Mouse (Mus musculus): ENCODE measurements around the gene Abca2.
"Not testable (repeated sequence)": the region's sequence is repeated elsewhere in the genome, so short reads cannot be mapped to it uniquely, and the experiment has no call there.

The Abca2 gene

DNA sequence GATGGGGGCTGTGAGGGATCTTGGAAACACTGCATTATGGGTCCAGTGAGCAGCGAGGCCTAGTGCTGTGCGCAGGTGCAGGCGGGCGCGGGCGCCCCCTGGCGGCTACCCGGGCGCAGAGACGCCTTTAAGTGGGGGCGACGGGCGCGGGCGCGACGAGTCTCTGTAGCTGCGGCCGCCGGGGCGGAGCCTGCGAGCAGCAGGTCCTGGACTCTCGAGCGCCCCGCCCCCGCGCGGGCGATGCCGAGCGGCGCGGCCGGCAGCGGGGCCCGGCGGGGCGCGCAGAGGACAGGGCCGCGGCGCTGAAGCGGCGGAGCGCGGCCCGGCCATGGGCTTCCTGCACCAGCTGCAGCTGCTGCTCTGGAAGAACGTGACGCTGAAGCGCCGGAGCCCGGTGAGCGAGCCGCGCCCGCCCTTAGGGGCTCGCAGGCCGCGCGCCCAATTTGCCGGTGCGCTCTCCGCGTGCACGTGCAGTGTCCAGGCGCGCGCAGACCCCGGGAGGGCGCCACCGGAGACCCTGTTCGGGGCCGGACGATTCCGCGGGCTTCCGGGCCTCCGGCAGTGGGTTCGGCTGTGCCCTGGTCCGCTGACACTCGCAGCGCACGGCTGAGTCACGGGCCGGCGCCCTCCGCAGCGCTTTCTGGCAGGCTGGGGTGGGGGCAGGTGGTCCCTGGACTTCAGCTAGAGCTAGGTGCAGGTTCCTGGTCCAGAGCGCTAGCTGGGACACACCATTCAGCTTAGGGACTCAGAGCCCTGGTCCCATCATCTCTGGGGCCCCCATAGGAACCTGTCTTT, at the start of gene Abca2:
Gene Abca2, plus strand, starts transcription at position 262 of the 795 bp plus-strand sequence.
- DNase-seq (ENCODE audit: low spot score) = peak; percentile 97

DNA sequence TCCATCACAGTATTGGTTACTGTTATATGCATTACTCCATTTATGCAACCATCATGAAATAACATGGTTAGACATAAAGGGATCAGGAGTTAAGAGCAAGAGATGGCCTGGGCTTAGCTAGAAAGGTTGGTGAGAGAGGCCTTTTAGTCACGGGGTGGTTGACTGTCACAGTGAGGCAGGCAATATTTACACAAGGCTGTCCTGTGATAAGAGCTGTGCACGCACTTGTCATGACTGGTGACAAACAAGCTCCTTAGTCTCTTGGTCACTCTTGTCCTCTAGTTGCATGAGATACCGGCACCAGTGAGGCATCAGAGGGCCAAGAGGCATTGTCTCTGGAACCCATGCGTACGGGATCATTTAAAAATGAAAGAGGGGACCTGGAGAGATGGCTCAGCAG, 44.0 kb upstream of the Abca2 start:
- DNase-seq (ENCODE audit: low spot score) = no peak

DNA sequence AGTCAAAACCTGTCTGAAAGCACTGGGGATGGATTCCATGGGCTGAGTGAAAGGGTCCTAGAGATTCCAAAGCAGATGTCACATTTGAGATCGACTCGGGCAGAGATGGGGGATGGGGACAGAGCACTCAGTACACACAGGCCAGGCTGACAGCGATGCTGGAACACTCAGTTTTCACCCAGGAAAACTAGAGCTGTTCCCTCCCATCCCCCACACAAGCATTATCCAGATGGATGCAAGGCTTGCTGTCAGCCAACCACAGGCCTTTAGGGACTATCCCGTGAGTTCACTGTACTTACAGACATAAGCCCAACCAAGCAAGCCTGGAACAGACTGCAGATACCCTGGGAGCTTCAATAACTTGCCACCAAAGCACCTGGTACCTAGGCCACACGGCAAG, 37.2 kb upstream of the Abca2 start:
- no peak for DNase-seq (ENCODE audit: low spot score)

DNA sequence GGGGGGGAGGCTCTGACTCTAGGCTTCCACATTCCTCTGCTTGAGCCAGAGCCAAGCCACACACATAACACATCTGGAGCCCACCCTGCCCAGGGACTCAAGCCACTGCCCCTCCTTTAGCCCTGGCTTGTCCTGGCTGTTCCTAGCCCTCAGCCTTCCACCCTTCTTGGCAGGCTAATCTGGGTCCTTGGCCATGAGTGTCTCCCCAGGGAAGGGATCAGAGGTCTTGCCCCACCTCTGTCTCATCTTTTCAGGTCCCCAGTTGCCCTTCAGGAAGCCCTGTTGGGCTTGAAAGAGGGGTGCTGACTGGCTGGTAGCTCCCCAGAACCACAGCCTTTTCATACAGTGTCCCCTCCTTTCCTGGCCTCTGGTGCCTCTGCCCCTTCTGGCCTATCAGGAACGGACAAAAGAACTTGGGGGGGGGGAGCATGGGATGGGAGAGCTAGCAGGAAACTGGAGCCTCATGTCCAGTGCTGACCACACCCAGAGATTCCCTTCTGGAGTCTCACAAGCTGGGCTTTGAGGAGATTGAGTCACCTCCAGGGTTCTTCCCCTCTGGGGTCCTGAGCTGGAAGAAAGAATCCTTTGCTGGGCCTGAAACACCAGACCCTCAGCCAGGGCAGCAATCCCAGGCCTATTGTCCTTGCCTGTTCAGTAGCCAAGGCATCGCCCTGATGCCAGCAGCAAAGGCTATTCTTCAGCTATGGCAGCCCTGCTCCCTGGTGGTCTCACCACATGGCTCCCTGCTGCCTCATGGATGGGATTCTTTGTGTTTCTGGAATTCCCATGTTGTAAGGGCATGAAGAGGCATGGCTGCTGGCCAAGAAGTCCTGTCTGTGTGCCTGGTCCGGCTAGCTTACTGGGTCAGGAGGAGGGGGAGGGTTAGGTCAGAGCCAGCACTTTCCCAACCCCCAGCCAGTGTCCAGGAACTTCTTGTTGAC, 34.0 kb upstream of the Abca2 start:
- DNase-seq (ENCODE audit: low spot score) = no peak

- peak; percentile 57 for DNase-seq (ENCODE audit: low spot score)
Measured at GRCm38 (mm10) chr2:25395721-25396596, 32.5 kb upstream of the Abca2 start, which contains the start of gene Entpd2. Gene Entpd2 (plus strand): TSS chr2:25395874.

DNA sequence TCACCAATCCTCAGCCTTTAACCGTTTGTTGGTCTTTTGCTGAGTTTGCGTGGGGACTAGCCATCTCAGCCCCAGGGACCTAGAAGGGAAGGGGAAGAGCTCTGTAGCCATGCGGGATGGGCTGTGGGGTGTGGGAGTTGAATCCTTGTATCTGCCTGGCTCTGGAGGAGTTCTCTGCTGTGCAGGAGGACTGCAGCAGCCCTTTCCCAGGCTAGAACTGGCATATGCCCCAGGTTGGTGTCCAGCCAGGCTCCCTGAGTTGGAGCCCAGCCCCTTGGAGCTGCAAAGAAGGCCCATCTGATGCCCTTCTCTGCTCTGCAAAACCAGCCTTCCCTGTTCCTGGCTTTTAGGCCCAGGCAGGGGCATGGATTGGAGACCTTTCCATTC, 31.9 kb upstream of the Abca2 start:
- no peak for DNase-seq (ENCODE audit: low spot score)

DNA sequence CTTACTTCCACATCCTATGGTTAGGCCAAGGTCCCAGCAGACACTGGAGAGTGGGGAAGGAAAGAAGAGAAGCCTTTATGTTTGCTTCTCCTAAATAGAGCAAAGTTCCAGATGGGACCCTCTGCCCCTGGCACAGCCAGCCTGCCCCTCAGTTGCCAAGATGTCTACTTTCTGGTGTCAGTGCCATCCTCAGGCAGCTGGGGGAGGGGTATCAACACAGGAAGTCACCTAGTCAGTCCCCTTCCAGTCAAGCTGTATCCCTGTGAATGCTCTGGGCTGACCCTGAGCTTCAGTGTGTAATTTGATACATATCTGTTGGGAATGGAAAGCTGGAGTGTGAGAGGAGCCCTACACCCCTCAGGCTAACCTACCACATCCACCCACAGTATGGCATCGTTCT, 31.5 kb upstream of the Abca2 start:
- no peak for DNase-seq (ENCODE audit: low spot score)

DNA sequence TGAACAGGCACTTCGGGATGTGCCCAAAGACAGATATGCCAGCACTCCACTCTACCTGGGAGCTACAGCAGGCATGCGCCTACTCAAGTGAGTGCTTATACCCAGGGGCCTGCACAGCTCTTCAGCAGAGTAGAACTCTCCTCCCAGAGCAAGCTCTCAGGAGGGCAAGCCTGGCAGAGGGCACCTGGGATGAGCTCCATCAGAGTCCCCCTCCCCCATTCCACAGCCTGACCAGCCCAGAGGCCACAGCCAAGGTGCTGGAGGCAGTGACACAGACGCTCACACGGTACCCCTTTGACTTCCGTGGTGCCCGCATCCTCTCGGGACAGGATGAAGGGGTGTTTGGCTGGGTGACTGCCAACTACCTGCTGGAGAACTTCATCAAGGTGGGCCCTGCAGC, 30.4 kb upstream of the Abca2 start:
- no peak for DNase-seq (ENCODE audit: low spot score)

GRCm38 (mm10) chr2:25399051-25399450, 29.5 kb upstream of the Abca2 start, which contains the start of gene Npdc1:
Gene Npdc1 (plus strand): TSS chr2:25399351.
- DNase-seq (ENCODE audit: low spot score) = no peak

- no peak for DNase-seq (ENCODE audit: low spot score)
Measured at GRCm38 (mm10) chr2:25400291-25400690, 28.2 kb upstream of the Abca2 start.

GRCm38 (mm10) chr2:25400764-25401163, 27.7 kb upstream of the Abca2 start:
- DNase-seq (ENCODE audit: low spot score) = peak; percentile 71

DNA sequence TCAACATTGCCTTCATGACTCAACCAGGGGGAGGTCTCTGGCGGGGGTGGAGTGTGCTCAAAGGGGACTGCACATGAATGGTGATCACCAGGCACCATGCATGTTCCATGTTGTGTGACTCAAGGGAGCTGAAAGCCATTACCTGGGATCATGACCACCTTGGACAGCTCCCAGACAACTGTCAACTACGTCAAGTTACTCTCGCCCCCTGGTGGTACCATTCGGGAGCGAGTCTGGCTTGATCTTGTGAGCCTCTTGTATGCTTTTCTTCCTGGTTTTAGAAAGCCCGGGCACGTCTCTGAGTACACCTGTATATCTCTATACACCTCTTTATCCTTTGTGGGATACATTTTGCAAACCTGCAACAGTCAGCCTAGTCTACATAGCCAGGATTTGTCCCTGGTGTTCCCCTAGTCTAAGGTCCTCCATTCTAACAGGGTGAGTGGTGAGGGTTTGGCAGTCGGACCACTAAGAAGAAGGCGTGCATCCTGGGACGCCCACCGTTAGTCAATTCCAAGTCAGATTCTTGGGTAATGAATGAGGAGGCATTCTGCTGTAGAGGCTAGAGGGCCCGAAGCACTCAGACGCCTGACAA, 26.0 kb upstream of the Abca2 start:
- DNase-seq (ENCODE audit: low spot score) = peak; percentile 90

- peak; percentile 75 for DNase-seq (ENCODE audit: low spot score)
Measured at GRCm38 (mm10) chr2:25402972-25403601, 25.4 kb upstream of the Abca2 start.

DNA sequence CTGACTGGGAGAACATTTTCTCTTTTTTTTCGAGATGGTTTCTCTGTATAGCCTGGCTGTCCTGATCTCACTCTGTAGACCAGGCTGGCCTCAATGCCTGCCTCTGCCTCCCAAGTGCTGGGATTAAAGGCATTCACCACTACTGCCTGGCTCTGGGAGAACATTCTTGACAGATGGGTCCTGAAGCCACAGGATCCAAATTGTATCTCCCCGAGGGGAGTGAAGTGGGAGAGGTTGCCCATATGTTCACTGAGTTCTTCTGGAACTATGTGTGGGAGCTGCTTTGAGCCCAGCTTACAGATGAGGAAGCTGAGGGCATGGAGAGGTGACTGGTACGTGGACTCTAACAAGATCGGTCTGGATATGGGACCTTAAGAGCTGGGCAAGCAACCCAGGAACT, 24.5 kb upstream of the Abca2 start:
- DNase-seq (ENCODE audit: low spot score) = no peak

DNA sequence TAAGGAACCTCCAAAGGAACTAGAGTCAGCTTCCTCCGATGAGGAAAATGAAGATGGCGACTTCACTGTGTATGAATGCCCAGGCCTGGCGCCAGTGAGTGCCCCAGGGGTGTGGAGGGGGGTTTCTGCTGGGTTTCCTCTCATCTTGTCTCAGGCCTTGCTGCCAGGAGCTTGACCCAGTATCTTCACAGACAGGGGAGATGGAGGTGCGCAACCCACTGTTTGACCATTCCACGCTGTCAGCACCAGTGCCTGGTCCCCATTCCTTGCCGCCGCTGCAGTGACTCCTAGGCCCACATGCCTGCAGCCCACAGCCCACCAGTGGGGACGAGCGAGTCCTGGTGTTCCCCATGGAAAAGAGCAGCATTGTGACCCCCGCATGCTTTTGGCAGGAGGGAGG, 19.6 kb upstream of the Abca2 start:
- DNase-seq (ENCODE audit: low spot score) = no peak

GRCm38 (mm10) chr2:25413436-25413835, 15.1 kb upstream of the Abca2 start:
- not testable (repeated sequence) for DNase-seq (ENCODE audit: low spot score)

- no peak for DNase-seq (ENCODE audit: low spot score)
Measured at GRCm38 (mm10) chr2:25417426-25417825, 11.1 kb upstream of the Abca2 start.

GRCm38 (mm10) chr2:25421896-25422295, 6.6 kb upstream of the Abca2 start:
- peak; percentile 87 for DNase-seq (ENCODE audit: low spot score)

DNA sequence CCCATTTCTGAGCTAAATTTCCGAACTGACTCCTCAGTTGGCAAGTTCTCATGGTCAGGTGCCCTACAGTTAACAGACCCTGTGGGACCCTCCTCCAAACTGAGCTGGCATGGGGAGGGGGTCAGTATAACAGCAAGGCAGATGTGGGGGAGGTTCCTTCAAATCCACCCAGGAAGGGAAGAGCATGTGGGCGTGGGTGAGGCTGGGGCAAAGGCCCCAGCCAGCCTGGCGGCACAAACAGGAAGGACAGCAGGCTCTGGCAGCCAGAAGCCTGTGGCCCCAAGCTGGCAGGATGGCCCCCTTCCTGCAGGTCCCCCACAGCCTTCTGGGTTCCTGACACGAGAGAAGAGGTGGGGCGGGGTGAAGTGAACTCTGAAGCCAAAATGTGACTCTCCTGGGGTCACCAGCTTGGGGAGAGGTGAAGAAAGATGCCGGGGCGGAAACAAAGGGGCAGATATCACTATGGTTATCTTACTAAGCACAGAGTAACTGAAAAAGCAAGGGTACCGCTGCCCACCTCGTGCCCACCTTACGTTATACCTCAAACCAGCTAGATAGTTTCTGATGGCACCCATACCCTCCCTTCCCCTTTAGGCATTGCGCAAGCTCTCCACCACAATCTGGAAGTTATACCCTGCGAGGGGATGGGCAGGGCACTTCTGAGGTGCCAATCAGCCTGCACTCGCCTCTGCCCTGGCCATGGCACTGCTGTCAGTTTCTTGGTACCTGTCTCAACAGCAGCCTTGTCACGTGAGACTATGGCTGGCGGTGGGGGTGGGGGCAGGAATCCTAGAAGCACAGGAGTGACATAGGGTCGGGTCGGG, 5.7 kb upstream of the Abca2 start, which contains the start of gene Fut7:
Gene Fut7, plus strand, starts transcription at position 681 of the 824 bp plus-strand sequence.
- DNase-seq (ENCODE audit: low spot score) = no peak

GRCm38 (mm10) chr2:25423626-25424025, 4.9 kb upstream of the Abca2 start:
- no peak for DNase-seq (ENCODE audit: low spot score)

Measured in retina, embryonic 14.5 days (tissue).